Mouse (Mus musculus) olfactory bulb, adult 2 months (tissue): Measurements from ENCODE around the gene Adamts14.

Source experiments
- CTCF ChIP-seq: fragments of 200-500 bp; IDR thresholded peaks from 2 replicates; pipeline ENCODE4 v1.5.1; 2012; ENCODE audit warnings: low read depth, mild to moderate bottlenecking, low read length, moderate library complexity; ENCODE audit not compliant: insufficient read depth
- POLR2A ChIP-seq: fragments of 200-500 bp; IDR thresholded peaks from 2 replicates; pipeline ENCODE4 v1.6.1; 2012; ENCODE audit warnings: mild to moderate bottlenecking, low read depth, low read length, moderate library complexity; ENCODE audit not compliant: insufficient read depth

GRCm38 (mm10) chr10:61200998-61201397, 72.2 kb downstream of the Adamts14 start:
- TF ChIP-seq CTCF (no peak), POLR2A (no peak)
